Mouse (Mus musculus): ENCODE measurements around the gene Lrp3. TPM values are rescaled to one million over a fixed set of nuclear protein-coding genes. Genes with fewer than 3 reads are reported as not detected.
"Not testable (repeated sequence)": the region's sequence is repeated elsewhere in the genome, so short reads cannot be mapped to it uniquely, and the experiment has no call there.

Gene Lrp3
- polyA plus RNA-seq (2014; fragmentation: Nextera tagmentation; extraction: Ambion mirVana), result 21.4 and 22.3 TPM in 2 replicates

GRCm38 (mm10) chr7:35215225-35215624 is at the start of gene Lrp3:
TSS of gene Lrp3 (minus strand) at chr7:35215498.
- Histone ChIP-seq H3K9ac (ENCODE audit: low read length) (peak within 1 kb of the TSS; percentile 96), H3K4me2 (ENCODE audit: low read length) (peak within 1 kb of the TSS; percentile 73), H3K36me3 (ENCODE audit: control insufficient read depth, insufficient read depth, low read length) (peaks cover 22% of the 10 kb centered on the region), H3K27me3 (replicated peaks; ENCODE audit: control insufficient read depth, insufficient read depth, low read length) (no peaks in the 10 kb centered on the region), H3K27ac (ENCODE audit: low read depth, low read length) (peak within 1 kb of the TSS; percentile 88), H3K9me3 (replicated peaks; ENCODE audit: control insufficient read depth, low read length) (no peaks in the 10 kb centered on the region), H3K4me1 (ENCODE audit: control insufficient read depth, insufficient read depth, low read length) (peaks cover 14% of the 10 kb centered on the region), H3K4me3 (ENCODE audit: low read depth, low read length) (peak within 1 kb of the TSS; percentile 79)
- DNase-seq (ENCODE audit: low spot score) (peak; percentile 80), ATAC-seq (peak; percentile 92)
- 0% methylated on average over 22 of the region's 53 CpGs for WGBS

- peak; percentile 73 for DNase-seq (ENCODE audit: low spot score)
Observed at GRCm38 (mm10) chr7:35264746-35265145, 49.4 kb upstream of the Lrp3 start.

GRCm38 (mm10) chr7:35263595-35264489 is 48.5 kb upstream of the Lrp3 start:
- Histone ChIP-seq H3K27me3 (replicated peaks; ENCODE audit: control insufficient read depth, insufficient read depth, low read length) (no peaks in the 10 kb centered on the region), H3K9me3 (replicated peaks; ENCODE audit: control insufficient read depth, low read length) (0 out of 2 replicates have a peak, but pooled peaks cover 3% of the 10 kb centered on the region), H3K4me3 (ENCODE audit: low read depth, low read length) (no peak overlapping the region), H3K27ac (ENCODE audit: low read depth, low read length) (no peak overlapping the region), H3K4me2 (ENCODE audit: low read length) (no peak overlapping the region), H3K9ac (ENCODE audit: low read length) (no peak overlapping the region), H3K4me1 (ENCODE audit: control insufficient read depth, insufficient read depth, low read length) (no peaks in the 10 kb centered on the region), H3K36me3 (ENCODE audit: control insufficient read depth, insufficient read depth, low read length) (no peaks in the 10 kb centered on the region)
- ATAC-seq (no peak), DNase-seq (ENCODE audit: low spot score) (no peak)
- 86% methylated on average over 15 of the region's 15 CpGs for WGBS

More at GRCm38 (mm10) chr7:35264746-35265145, 49.4 kb upstream of the Lrp3 start:
- H3K36me3 ChIP-seq (ENCODE audit: control insufficient read depth, insufficient read depth, low read length), result no peaks in the 10 kb centered on the region
- 13% methylated on average over 7 of the region's 7 CpGs for WGBS
- 0 out of 2 replicates have a peak, but pooled peaks cover 3% of the 10 kb centered on the region for H3K9me3 ChIP-seq (replicated peaks; ENCODE audit: control insufficient read depth, low read length)
- no peak for ATAC-seq
- H3K27ac ChIP-seq (ENCODE audit: low read depth, low read length), result no peak overlapping the region
- H3K4me2 ChIP-seq (ENCODE audit: low read length), result no peak overlapping the region
- no peak overlapping the region for H3K4me3 ChIP-seq (ENCODE audit: low read depth, low read length)
- no peaks in the 10 kb centered on the region for H3K27me3 ChIP-seq (replicated peaks; ENCODE audit: control insufficient read depth, insufficient read depth, low read length)
- no peak overlapping the region for H3K9ac ChIP-seq (ENCODE audit: low read length)
- H3K4me1 ChIP-seq (ENCODE audit: control insufficient read depth, insufficient read depth, low read length), result no peaks in the 10 kb centered on the region

GRCm38 (mm10) chr7:35259384-35259783 is 44.1 kb upstream of the Lrp3 start:
- H3K27me3 ChIP-seq (replicated peaks; ENCODE audit: control insufficient read depth, insufficient read depth, low read length), result no peaks in the 10 kb centered on the region
- no peaks in the 10 kb centered on the region for H3K9me3 ChIP-seq (replicated peaks; ENCODE audit: control insufficient read depth, low read length)
- ATAC-seq (no peak), DNase-seq (ENCODE audit: low spot score) (no peak)
- no peak overlapping the region for H3K4me2 ChIP-seq (ENCODE audit: low read length)
- no peaks in the 10 kb centered on the region for H3K4me1 ChIP-seq (ENCODE audit: control insufficient read depth, insufficient read depth, low read length)
- WGBS, result 87% methylated on average over 8 of the region's 8 CpGs
- H3K4me3 ChIP-seq (ENCODE audit: low read depth, low read length), result no peak overlapping the region
- no peak overlapping the region for H3K9ac ChIP-seq (ENCODE audit: low read length)
- H3K36me3 ChIP-seq (ENCODE audit: control insufficient read depth, insufficient read depth, low read length), result no peaks in the 10 kb centered on the region
- no peak overlapping the region for H3K27ac ChIP-seq (ENCODE audit: low read depth, low read length)

GRCm38 (mm10) chr7:35258294-35258693 is 43.0 kb upstream of the Lrp3 start:
- 75% methylated on average over 7 of the region's 7 CpGs for WGBS
- ATAC-seq (no peak), DNase-seq (ENCODE audit: low spot score) (no peak)
- Histone ChIP-seq H3K9ac (ENCODE audit: low read length) (no peak overlapping the region), H3K36me3 (ENCODE audit: control insufficient read depth, insufficient read depth, low read length) (no peaks in the 10 kb centered on the region), H3K27ac (ENCODE audit: low read depth, low read length) (no peak overlapping the region), H3K4me3 (ENCODE audit: low read depth, low read length) (no peak overlapping the region), H3K9me3 (replicated peaks; ENCODE audit: control insufficient read depth, low read length) (no peaks in the 10 kb centered on the region), H3K4me1 (ENCODE audit: control insufficient read depth, insufficient read depth, low read length) (no peaks in the 10 kb centered on the region), H3K4me2 (ENCODE audit: low read length) (no peak overlapping the region), H3K27me3 (replicated peaks; ENCODE audit: control insufficient read depth, insufficient read depth, low read length) (no peaks in the 10 kb centered on the region)

GRCm38 (mm10) chr7:35252041-35252558 is 36.8 kb upstream of the Lrp3 start:
- WGBS, result 6% methylated on average over 13 of the region's 13 CpGs
- H3K4me2 ChIP-seq (ENCODE audit: low read length), result peak overlapping the region; percentile 41
- ATAC-seq (peak; percentile 79), DNase-seq (ENCODE audit: low spot score) (peak; percentile 68)
- H3K9ac ChIP-seq (ENCODE audit: low read length), result peak overlapping the region; percentile 47
- no peaks in the 10 kb centered on the region for H3K27me3 ChIP-seq (replicated peaks; ENCODE audit: control insufficient read depth, insufficient read depth, low read length)
- no peak overlapping the region for H3K27ac ChIP-seq (ENCODE audit: low read depth, low read length)
- no peaks in the 10 kb centered on the region for H3K36me3 ChIP-seq (ENCODE audit: control insufficient read depth, insufficient read depth, low read length)
- H3K9me3 ChIP-seq (replicated peaks; ENCODE audit: control insufficient read depth, low read length), result no peaks in the 10 kb centered on the region
- no peaks in the 10 kb centered on the region for H3K4me1 ChIP-seq (ENCODE audit: control insufficient read depth, insufficient read depth, low read length)
- no peak overlapping the region for H3K4me3 ChIP-seq (ENCODE audit: low read depth, low read length)

- not testable (repeated sequence) for H3K9me3 ChIP-seq (replicated peaks; ENCODE audit: control insufficient read depth, low read length); H3K36me3 ChIP-seq (ENCODE audit: control insufficient read depth, insufficient read depth, low read length); DNase-seq (ENCODE audit: low spot score); H3K27ac ChIP-seq (ENCODE audit: low read depth, low read length); H3K27me3 ChIP-seq (replicated peaks; ENCODE audit: control insufficient read depth, insufficient read depth, low read length); ATAC-seq; H3K4me3 ChIP-seq (ENCODE audit: low read depth, low read length); H3K4me1 ChIP-seq (ENCODE audit: control insufficient read depth, insufficient read depth, low read length); H3K4me2 ChIP-seq (ENCODE audit: low read length); H3K9ac ChIP-seq (ENCODE audit: low read length)
- WGBS, result 61% methylated on average over 2 of the region's 3 CpGs
Observed at GRCm38 (mm10) chr7:35237935-35238334, 22.6 kb upstream of the Lrp3 start.

- peak overlapping the region; percentile 58 for H3K4me2 ChIP-seq (ENCODE audit: low read length)
- DNase-seq (ENCODE audit: low spot score) (peak; percentile 90), ATAC-seq (peak; percentile 81)
- H3K4me3 ChIP-seq (ENCODE audit: low read depth, low read length), result peak overlapping the region; percentile 54
- 0 out of 2 replicates have a peak, but pooled peaks cover 2% of the 10 kb centered on the region for H3K4me1 ChIP-seq (ENCODE audit: control insufficient read depth, insufficient read depth, low read length)
- peak overlapping the region; percentile 86 for H3K27ac ChIP-seq (ENCODE audit: low read depth, low read length)
- H3K36me3 ChIP-seq (ENCODE audit: control insufficient read depth, insufficient read depth, low read length), result no peaks in the 10 kb centered on the region
- no peaks in the 10 kb centered on the region for H3K9me3 ChIP-seq (replicated peaks; ENCODE audit: control insufficient read depth, low read length)
- H3K9ac ChIP-seq (ENCODE audit: low read length), result peak overlapping the region; percentile 49
- H3K27me3 ChIP-seq (replicated peaks; ENCODE audit: control insufficient read depth, insufficient read depth, low read length), result no peaks in the 10 kb centered on the region
- WGBS, result 17% methylated on average over 9 of the region's 9 CpGs
Observed at GRCm38 (mm10) chr7:35235308-35235707, 20.0 kb upstream of the Lrp3 start.

Measured in forebrain, embryonic 14.5 days (tissue).